Mouse (Mus musculus): ENCODE data around the gene Glyat. TPM values are rescaled to one million over a fixed set of nuclear protein-coding genes. Genes with fewer than 3 reads are reported as not detected.

Gene Glyat
- 0.86 and 2.3 TPM in 2 replicates for polyA plus RNA-seq (2012; rRNA removed)

DNA sequence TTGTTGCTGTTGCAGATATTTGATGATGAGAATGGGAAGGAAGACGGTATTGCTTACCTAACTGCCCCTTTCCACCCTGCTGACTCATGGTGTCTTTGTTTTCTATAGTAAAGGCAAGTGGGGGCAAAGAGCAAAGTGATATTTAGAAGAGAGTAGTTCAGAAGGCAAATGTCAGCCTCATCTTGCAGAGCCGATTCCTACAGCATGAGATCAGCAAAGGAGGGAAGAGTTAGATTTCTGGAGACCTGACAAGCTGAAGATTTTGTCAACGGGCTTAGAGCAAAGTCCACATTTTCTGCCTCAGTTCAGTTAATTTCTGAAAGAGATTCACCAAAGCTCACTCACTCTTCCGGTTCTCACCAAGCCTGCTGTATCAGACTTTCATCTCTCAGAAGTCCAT lies at the start of gene Glyat:
Gene Glyat, plus strand, starts transcription at position 133 of the 400 bp plus-strand sequence.

DNA sequence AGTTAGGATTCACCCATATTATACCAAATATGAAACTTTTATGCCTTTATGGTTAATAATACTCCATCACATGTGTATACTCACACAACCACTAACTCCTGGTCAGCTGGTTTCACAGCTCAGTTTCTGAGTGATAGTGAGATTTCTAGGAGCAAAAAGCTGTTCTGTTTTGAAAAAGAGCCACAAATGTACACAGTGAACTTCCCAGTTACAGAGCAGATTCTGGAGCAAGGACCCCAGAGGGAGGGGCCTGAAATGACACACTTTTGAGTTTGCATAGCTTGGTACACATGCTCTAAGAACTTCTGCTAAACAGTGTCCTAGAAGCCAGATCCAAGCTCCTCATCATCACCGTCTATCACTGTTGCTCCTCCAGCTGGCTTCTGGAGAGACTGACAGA lies 33.4 kb upstream of the Glyat start, which contains the start of gene Gm4952:
Gene Gm4952, plus strand, starts transcription at position 301 of the 400 bp plus-strand sequence.

DNA sequence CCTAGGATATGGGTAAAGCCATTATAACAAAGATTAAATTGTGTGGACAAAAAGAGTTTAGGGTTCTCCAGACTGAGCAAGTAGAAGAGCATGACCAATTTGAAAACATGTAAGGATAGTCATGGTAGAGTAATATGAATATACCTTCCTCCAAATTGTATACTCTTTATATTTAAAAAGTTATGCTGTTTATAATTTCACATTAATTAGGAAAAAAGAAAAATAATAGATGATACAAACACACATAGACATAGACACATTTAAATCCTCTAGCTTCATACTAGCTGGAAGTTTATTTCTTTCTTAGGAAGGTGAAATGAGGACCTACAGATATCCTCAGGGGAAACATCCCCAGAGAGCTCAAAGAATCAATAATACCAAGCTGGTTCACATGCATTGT lies 37.0 kb downstream of the Glyat start, which contains the start of gene Olfr1442:
Gene Olfr1442, plus strand, starts transcription at position 301 of the 400 bp plus-strand sequence.

DNA sequence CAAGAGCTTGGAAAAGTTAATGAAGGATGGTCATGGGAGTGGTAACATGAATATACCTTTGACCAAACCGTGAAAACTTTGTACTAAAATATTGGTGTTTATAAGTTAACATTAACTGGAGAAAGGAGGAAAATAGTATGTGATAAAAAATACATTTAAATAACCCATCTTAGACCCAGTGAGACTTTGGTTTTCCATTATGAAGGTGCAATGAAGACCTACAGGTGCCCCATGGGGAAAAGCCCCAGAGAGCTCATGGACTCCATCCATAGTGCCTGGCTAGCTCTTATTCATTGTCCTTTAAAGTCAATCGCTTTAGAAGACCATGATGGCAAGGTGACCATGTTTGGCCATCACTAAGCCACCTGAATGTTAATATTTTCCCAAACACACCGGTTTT lies 44.7 kb downstream of the Glyat start, which contains the start of gene Olfr1443:
Gene Olfr1443, plus strand, starts transcription at position 301 of the 400 bp plus-strand sequence.

DNA sequence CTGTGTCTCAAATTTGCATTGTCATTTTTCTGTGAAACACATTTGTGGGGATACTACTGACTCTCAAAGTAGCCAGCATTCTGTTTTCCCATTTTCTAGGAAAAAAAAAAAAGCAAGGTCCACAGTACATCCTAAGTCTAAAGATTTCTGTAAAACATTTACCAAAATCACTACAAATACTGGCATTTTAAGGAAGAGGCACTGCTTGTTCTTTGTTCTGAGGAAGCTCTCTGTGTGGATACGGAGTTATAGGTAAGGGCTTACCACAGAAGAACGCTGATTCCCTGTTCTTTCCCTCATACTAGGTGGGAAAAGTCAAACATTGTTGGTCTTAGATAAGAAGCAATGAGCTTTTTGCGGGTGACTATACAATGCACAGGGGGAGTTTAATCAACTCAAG lies 62.5 kb downstream of the Glyat start, which contains the start of gene Keg1:
Gene Keg1, plus strand, starts transcription at position 197 of the 400 bp plus-strand sequence.

Other genes with a start within 250 kb of the Glyat start
- not detected in 2 replicates for gene Olfr1440, start 246.0 kb upstream of the Glyat start, polyA plus RNA-seq (2012; rRNA removed)
- gene Olfr1441, start 215.9 kb upstream of the Glyat start, polyA plus RNA-seq (2012; rRNA removed) = not detected in 2 replicates
- gene Pfpl, start 205.4 kb upstream of the Glyat start, polyA plus RNA-seq (2012; rRNA removed) = not detected in 2 replicates
- 14.8 and 15.0 TPM in 2 replicates for gene Mpeg1, start 172.5 kb upstream of the Glyat start, polyA plus RNA-seq (2012; rRNA removed)
- gene Dtx4, start 131.9 kb upstream of the Glyat start, polyA plus RNA-seq (2012; rRNA removed) = 2.3 and 2.4 TPM in 2 replicates
- gene Fam111a, start 87.6 kb upstream of the Glyat start, polyA plus RNA-seq (2012; rRNA removed) = 10.3 and 11.9 TPM in 2 replicates
- 115 and 136 TPM in 2 replicates for gene Gm4952, start 33.3 kb upstream of the Glyat start, polyA plus RNA-seq (2012; rRNA removed)
- gene Olfr1442, start 37.1 kb downstream of the Glyat start, polyA plus RNA-seq (2012; rRNA removed) = not detected in 2 replicates
- gene Olfr1443, start 44.8 kb downstream of the Glyat start, polyA plus RNA-seq (2012; rRNA removed) = not detected in 2 replicates
- gene Keg1, start 62.5 kb downstream of the Glyat start, polyA plus RNA-seq (2012; rRNA removed) = 24.3 and 29.5 TPM in 2 replicates
- gene Cntf, start 132.3 kb downstream of the Glyat start, polyA plus RNA-seq (2012; rRNA removed) = 0.88 and 1.2 TPM in 2 replicates
- gene Zfp91, start 162.8 kb downstream of the Glyat start, polyA plus RNA-seq (2012; rRNA removed) = 11.9 and 12.3 TPM in 2 replicates
- gene Lpxn, start 162.9 kb downstream of the Glyat start, polyA plus RNA-seq (2012; rRNA removed) = 2.4 and 3.2 TPM in 2 replicates
- not detected in 2 replicates for gene Gm5244, start 213.4 kb downstream of the Glyat start, polyA plus RNA-seq (2012; rRNA removed)
- gene Olfr1444, start 224.0 kb downstream of the Glyat start, polyA plus RNA-seq (2012; rRNA removed) = 0.02 TPM in 1 of 2 replicates, not detected in the other